Mouse (Mus musculus) megakaryocyte, embryonic 14.5 days (primary cell): ENCODE data around the gene Vezf1.

Experiments
- FLI1 ChIP-seq: IDR thresholded peaks from 2 replicates; pipeline ENCODE4 v1.6.1; 2012; ENCODE audit warnings: low read length, inconsistent platforms, mixed read lengths
- GATA1 ChIP-seq: IDR thresholded peaks from 3 replicates; pipeline ENCODE4 v1.6.1; 2012; ENCODE audit warnings: mixed read lengths, low read length, inconsistent platforms, borderline replicate concordance

DNA sequence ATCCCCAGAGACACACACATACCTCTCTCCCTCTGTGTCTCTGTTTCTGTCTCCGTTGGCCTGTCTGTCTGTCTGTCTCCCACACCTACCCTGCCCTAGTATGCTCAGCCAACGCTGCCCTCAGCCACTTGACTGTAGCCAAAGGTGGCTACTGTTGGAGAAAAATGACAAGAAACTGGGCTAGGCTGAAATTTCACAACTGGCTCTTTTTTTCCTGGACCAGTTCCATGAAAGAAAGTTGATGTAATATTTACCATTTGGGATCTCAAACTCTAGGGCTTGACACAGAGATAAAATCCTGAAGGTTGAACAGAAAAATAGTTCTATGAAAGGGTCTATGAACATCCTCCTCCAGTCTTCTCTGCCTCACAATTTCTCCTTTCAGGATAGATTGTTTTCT lies 37.2 kb upstream of the Vezf1 start:
- TF ChIP-seq GATA1: no peak
- no peak for TF ChIP-seq FLI1
